Mouse (Mus musculus) c-Kit-positive CD71-positive TER-119-negative erythroid progenitor cells, embryonic 14.5 days (primary cell): ENCODE results near the gene Cylc2.

Experiments used
- DNase-seq: peaks from one replicate; pipeline ENCODE4 v3.0.0-alpha.2; 2013; ENCODE audit warnings: low read depth

Gene Cylc2

GRCm38 (mm10) chr4:51216378-51216777 is at the start of gene Cylc2:
TSS of gene Cylc2 (plus strand) at chr4:51216678.
- DNase-seq = no peak
